Mouse (Mus musculus) left cerebral cortex, postnatal 14 days (tissue): Measurements from ENCODE around the gene Armc10. TPM values are rescaled to one million over a fixed set of nuclear protein-coding genes. Genes with fewer than 3 reads are reported as not detected.
"Not testable (repeated sequence)": the region's sequence is repeated elsewhere in the genome, so short reads cannot be mapped to it uniquely, and the experiment has no call there.

Experiments used
- DNase-seq, 2 experiments: peaks; one replicate each; pipeline ENCODE4 v3.0.0; 2021 to 2022; ENCODE audit warnings: low spot score in 2 of 2, mixed read lengths in 1 of 2
- intact Hi-C: fragments of 180-260 bp; cut with DNase I; formaldehyde crosslinking; loops from one replicate; pipeline ENCODE4 v1.15.1; 2025
- total RNA-seq, 2 experiments: library from RNA; stranded (reverse); gene quantifications; 2 replicates each; pipeline ENCODE4 v1.2.3; 2021

Armc10 gene
- total RNA-seq, 2 experiments from 2014 or later = 20.4 to 22.1 TPM

- DNase-seq, intact Hi-C loops: not testable (repeated sequence)
Observed at GRCm38 (mm10) chr5:21699555-21699954, 53.9 kb downstream of the Armc10 start.

- intact Hi-C loops = loop anchor here (5.0 kb wide), 1 partner anchor 43 kb away; no protein-coding TSS in a partner anchor
- DNase-seq = no peak
Observed at GRCm38 (mm10) chr5:21700272-21700821, 54.7 kb downstream of the Armc10 start.

DNA sequence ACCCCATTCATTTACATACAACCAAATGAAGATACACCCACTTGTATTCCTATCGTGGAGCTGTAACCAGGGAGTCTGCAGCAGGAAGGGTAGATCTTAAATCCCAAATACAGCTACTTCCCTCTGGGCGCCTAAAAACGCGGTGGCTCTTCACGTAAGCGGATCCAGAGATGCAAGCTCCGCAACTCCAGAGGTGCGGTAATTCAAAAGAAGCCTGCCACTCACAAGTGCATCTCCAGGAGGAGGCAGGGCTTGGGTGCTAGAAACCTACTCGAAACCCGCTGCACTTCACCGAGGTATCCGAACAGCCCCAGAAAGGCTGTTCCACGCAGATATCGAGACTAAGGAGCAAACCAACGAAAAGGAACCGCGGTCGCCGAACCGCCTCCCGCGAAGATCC lies 55.3 kb downstream of the Armc10 start:
- intact Hi-C loops = loop anchor here (5.0 kb wide), 1 partner anchor 44 kb away; no protein-coding TSS in a partner anchor
- DNase-seq = no peak

- peak; percentile 97 to 98 for DNase-seq
- intact Hi-C loops = loop anchor here (5.0 kb wide), 1 partner anchor 44 kb away; no protein-coding TSS in a partner anchor
Observed at GRCm38 (mm10) chr5:21701351-21702008, 55.9 kb downstream of the Armc10 start, which contains the start of gene Napepld. Gene Napepld, minus strand, starts transcription at chr5:21701396.

- no peak for DNase-seq
- intact Hi-C loops = loop anchor here (5.0 kb wide), 1 partner anchor 45 kb away; no protein-coding TSS in a partner anchor
Observed at GRCm38 (mm10) chr5:21702009-21702364, 56.4 kb downstream of the Armc10 start.

GRCm38 (mm10) chr5:21702873-21703475 lies 57.4 kb downstream of the Armc10 start:
- no peak for DNase-seq
- intact Hi-C loops = loop anchor here (5.0 kb wide), 1 partner anchor 46 kb away; no protein-coding TSS in a partner anchor

- no peak for DNase-seq
- intact Hi-C loops = loop anchor here (5.0 kb wide), 1 partner anchor 46 kb away; no protein-coding TSS in a partner anchor
Observed at GRCm38 (mm10) chr5:21703708-21704107, 58.1 kb downstream of the Armc10 start.

DNA sequence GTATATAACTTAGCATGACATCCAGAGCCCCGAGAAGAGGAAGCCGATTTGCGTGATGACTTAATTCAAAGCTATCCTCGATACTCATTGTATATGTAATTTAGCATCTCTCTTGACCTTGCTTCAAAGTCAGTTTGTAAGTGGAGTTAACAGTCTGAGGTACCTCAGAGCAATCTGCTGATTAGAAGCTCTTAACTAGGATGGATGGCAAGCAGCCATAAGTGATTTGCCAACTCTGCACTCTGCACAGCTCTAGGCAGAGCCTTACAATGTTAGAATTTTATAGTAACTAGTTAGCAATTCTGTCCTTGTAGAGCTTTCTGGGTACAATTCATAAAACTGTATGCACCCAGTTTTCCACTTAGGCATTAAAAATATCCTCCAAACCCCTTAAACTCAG lies 60.9 kb downstream of the Armc10 start:
- no peak for DNase-seq
- intact Hi-C loops = no loop called here

DNA sequence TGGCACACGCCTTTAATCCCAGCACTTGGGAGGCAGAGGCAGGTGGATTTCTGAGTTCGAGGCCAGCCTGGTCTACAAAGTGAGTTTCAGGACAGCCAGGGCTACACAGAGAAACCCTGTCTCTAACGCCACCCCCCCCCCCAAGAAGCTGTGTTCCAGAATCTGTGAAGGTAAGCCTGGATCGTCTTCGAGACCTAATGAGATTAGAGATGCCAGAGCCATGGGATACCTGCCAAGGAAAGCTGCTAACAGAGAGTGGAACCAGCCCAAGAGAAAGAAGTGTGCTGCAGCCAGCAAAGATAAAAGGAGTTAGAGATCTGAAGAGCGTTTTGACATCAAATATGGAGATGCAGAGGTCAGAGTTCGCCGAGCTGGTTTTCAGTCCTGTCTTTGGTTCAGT lies 62.4 kb downstream of the Armc10 start:
- DNase-seq, intact Hi-C loops: not testable (repeated sequence)

Other genes with a start within 250 kb of the Armc10 start
- under 1 TPM; 0.20 to 0.25 TPM for gene Ccdc146, start 221.1 kb upstream of the Armc10 start, total RNA-seq
- 10 to 100 TPM; 12.8 to 13.2 TPM for gene Fam185a, start 220.9 kb upstream of the Armc10 start, total RNA-seq
- gene Lrrc17, start 102.3 kb upstream of the Armc10 start, total RNA-seq = under 1 TPM; 0.55 to 0.64 TPM
- gene Fbxl13, start 179 bp upstream of the Armc10 start, total RNA-seq = under 1 TPM; 0.33 to 0.36 TPM
- 1 to 10 TPM; 8.6 to 9.0 TPM for gene Napepld, start 55.6 kb downstream of the Armc10 start, total RNA-seq
- gene Pmpcb, start 91.3 kb downstream of the Armc10 start, total RNA-seq = 10 to 100 TPM; 68.6 to 69.7 TPM
- 10 to 100 TPM; 33.7 to 34.6 TPM for gene Dnajc2, start 139.4 kb downstream of the Armc10 start, total RNA-seq
- 100 to 1,000 TPM; 115 to 121 TPM for gene Psmc2, start 139.5 kb downstream of the Armc10 start, total RNA-seq
- gene Slc26a5, start 219.8 kb downstream of the Armc10 start, total RNA-seq = under 1 TPM in 1 of 2 experiments, not detected in 1; 0.70 TPM